Mouse (Mus musculus): Measurements from ENCODE around the gene Stat6. TPM values are rescaled to one million over a fixed set of nuclear protein-coding genes. Genes with fewer than 3 reads are reported as not detected.

Gene Stat6
- polyA plus RNA-seq (2015; fragmentation: Nextera tagmentation; extraction: Ambion mirVana), result 3.8 and 4.3 TPM in 2 replicates

DNA sequence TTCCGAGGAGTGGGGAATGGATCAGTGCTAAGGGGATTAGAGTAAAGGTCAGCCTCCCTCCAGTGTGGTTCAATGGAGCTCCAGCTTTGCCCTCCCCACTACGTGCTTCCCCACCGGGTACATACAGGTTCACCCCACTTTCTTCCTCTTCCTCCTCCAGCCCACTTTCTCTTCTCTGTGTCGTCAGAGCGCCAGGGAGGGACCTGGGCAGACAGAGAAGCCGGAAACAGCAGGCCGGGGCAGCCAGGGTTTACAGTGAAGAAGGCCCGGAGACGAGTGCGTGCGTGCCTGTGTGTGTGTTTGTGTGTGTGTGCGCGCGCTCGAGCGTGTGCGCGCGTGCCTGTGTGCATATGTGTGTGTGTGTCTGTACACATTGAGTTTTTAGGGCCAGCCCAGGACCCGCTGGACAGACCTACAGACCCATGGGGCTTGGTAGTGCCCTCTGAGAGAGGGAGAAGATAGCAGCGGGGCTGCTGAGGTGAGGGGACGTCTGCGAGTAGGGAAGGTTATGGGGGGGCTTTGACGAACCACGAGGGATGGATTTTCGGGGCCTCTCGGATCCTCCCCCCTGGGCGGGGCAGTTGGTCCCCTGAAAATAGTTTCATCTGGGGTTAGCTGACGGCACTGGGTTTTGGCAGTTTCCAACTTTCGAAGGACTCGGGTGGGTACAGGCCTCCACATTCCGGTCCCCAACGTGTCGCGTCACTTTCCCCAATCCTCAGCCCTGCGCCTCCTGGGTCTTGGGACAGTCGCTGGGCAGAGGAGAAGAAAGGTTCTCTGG is at the start of gene Stat6:
Gene Stat6 (plus strand): TSS at position 215 of the 781 bp plus-strand sequence.
- ATAC-seq, result peak; percentile 63
- H3K9ac ChIP-seq (replicated peaks), result peak within 1 kb of the TSS; percentile 41
- H3K4me1 ChIP-seq (replicated peaks), result peaks cover 24% of the 10 kb centered on the region
- H3K4me3 ChIP-seq (replicated peaks), result peak within 1 kb of the TSS; percentile 33
- H3K9me3 ChIP-seq, result no peaks in the 10 kb centered on the region
- H3K36me3 ChIP-seq, result no peaks in the 10 kb centered on the region
- peaks cover 48% of the 10 kb centered on the region for H3K27me3 ChIP-seq
- H3K4me2 ChIP-seq (replicated peaks), result peak within 1 kb of the TSS; percentile 54
- WGBS, result 4% methylated on average over 37 of the region's 37 CpGs
- no peak within 1 kb of the TSS for H3K27ac ChIP-seq

DNA sequence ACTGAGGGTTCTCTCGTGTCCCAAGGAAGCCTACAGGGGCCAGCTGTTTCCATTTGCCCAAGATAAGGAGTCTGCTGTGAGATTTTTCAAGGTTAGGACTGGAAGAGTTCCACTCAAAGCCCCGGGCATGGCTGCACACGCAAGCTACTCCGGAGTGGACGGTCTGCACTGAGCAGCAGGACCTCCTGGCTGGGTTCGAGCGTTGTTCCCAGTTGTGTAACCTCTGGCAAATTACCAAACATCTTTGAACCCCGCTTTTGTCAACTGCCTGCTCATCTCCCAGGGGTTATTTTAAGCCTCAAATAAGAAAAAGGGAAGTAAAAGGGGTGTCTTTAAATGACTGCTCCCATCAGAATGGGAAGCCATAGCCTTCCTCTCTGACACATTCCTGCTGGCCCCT is 48.4 kb upstream of the Stat6 start:
- peaks cover 83% of the 10 kb centered on the region for H3K36me3 ChIP-seq
- WGBS, result 95% methylated on average over 8 of the region's 8 CpGs
- no peak overlapping the region for H3K4me2 ChIP-seq (replicated peaks)
- H3K4me3 ChIP-seq (replicated peaks), result no peak overlapping the region
- no peak overlapping the region for H3K27ac ChIP-seq
- no peak overlapping the region for H3K9ac ChIP-seq (replicated peaks)
- ATAC-seq, result no peak
- H3K9me3 ChIP-seq, result no peaks in the 10 kb centered on the region
- H3K4me1 ChIP-seq (replicated peaks), result peaks cover 10% of the 10 kb centered on the region
- no peaks in the 10 kb centered on the region for H3K27me3 ChIP-seq

DNA sequence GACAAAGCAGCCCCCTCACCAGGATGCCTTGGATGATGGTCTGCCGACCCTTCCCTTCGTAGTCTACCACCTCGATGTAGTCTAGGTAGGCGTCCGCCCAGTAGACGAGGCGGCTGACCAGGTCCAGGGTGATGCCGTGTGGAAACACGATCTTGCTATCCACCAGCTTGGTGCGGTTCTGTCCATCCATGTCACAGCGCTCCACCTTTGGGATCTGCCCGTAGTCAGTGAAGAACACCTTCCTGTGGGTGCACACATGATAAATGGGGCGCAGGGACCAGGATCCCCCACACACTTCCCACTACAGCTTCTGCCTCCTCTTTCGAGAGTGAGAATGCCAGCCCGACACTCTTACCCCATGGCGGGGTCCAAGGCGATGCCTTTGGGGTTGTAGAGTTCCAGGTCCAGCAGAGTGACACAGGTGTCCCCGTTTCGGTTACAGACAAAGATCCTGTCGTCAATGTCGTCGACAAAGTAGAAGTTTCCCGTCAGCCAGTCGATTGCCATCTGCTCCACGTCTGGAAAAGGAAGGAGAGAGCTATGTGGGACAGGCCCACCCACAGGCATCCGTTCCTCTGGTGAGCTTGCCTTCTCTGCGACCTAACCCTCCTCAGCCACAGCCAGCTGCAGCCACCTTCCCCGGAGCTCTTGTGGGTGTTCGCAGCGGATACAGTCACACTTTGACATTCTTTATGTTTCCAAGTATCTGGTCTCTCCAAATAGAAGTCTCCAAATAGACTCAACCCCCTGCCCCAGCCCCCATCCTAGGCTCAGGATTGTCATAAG is 47.7 kb upstream of the Stat6 start:
- Histone ChIP-seq H3K27ac (no peak overlapping the region), H3K4me1 (replicated peaks) (peaks cover 10% of the 10 kb centered on the region), H3K9me3 (no peaks in the 10 kb centered on the region), H3K36me3 (peaks cover 83% of the 10 kb centered on the region), H3K4me3 (replicated peaks) (no peak overlapping the region), H3K27me3 (no peaks in the 10 kb centered on the region), H3K4me2 (replicated peaks) (no peak overlapping the region), H3K9ac (replicated peaks) (no peak overlapping the region)
- no peak for ATAC-seq
- 91% methylated on average over 30 of the region's 30 CpGs for WGBS

GRCm38 (mm10) chr10:127596321-127596941 is 46.4 kb upstream of the Stat6 start:
- peaks cover 10% of the 10 kb centered on the region for H3K4me1 ChIP-seq (replicated peaks)
- 54% methylated on average over 7 of the region's 7 CpGs for WGBS
- no peak overlapping the region for H3K4me2 ChIP-seq (replicated peaks)
- no peaks in the 10 kb centered on the region for H3K27me3 ChIP-seq
- ATAC-seq, result no peak
- H3K27ac ChIP-seq, result no peak overlapping the region
- H3K4me3 ChIP-seq (replicated peaks), result no peak overlapping the region
- no peaks in the 10 kb centered on the region for H3K9me3 ChIP-seq
- H3K36me3 ChIP-seq, result peaks cover 83% of the 10 kb centered on the region
- H3K9ac ChIP-seq (replicated peaks), result no peak overlapping the region

GRCm38 (mm10) chr10:127597311-127597901 is 45.4 kb upstream of the Stat6 start:
- 0 out of 2 replicates have a peak overlapping the region, but pooled peaks have one; percentile 16 for H3K27ac ChIP-seq
- 81% methylated on average over 5 of the region's 5 CpGs for WGBS
- ATAC-seq, result no peak
- no peaks in the 10 kb centered on the region for H3K9me3 ChIP-seq
- no peaks in the 10 kb centered on the region for H3K27me3 ChIP-seq
- H3K36me3 ChIP-seq, result peaks cover 83% of the 10 kb centered on the region
- no peak overlapping the region for H3K9ac ChIP-seq (replicated peaks)
- H3K4me1 ChIP-seq (replicated peaks), result peaks cover 10% of the 10 kb centered on the region
- H3K4me2 ChIP-seq (replicated peaks), result no peak overlapping the region
- no peak overlapping the region for H3K4me3 ChIP-seq (replicated peaks)

GRCm38 (mm10) chr10:127598607-127599006 is 44.2 kb upstream of the Stat6 start:
- Histone ChIP-seq H3K9me3 (no peaks in the 10 kb centered on the region), H3K9ac (replicated peaks) (no peak overlapping the region), H3K4me1 (replicated peaks) (peaks cover 10% of the 10 kb centered on the region), H3K36me3 (peaks cover 83% of the 10 kb centered on the region), H3K4me2 (replicated peaks) (no peak overlapping the region), H3K4me3 (replicated peaks) (no peak overlapping the region), H3K27ac (no peak overlapping the region), H3K27me3 (no peaks in the 10 kb centered on the region)
- WGBS, result 55% methylated on average over 8 of the region's 8 CpGs
- ATAC-seq, result no peak

GRCm38 (mm10) chr10:127599252-127599651 is 43.5 kb upstream of the Stat6 start:
- H3K36me3 ChIP-seq, result peaks cover 83% of the 10 kb centered on the region
- H3K9ac ChIP-seq (replicated peaks), result no peak overlapping the region
- no peak for ATAC-seq
- no peaks in the 10 kb centered on the region for H3K9me3 ChIP-seq
- no peak overlapping the region for H3K4me2 ChIP-seq (replicated peaks)
- peaks cover 10% of the 10 kb centered on the region for H3K4me1 ChIP-seq (replicated peaks)
- no peak overlapping the region for H3K4me3 ChIP-seq (replicated peaks)
- WGBS, result 90% methylated on average over 11 of the region's 11 CpGs
- H3K27ac ChIP-seq, result no peak overlapping the region
- H3K27me3 ChIP-seq, result no peaks in the 10 kb centered on the region

GRCm38 (mm10) chr10:127599779-127600541 is 42.8 kb upstream of the Stat6 start:
- no peak for ATAC-seq
- Histone ChIP-seq H3K9ac (replicated peaks) (no peak overlapping the region), H3K27me3 (no peaks in the 10 kb centered on the region), H3K4me2 (replicated peaks) (no peak overlapping the region), H3K9me3 (no peaks in the 10 kb centered on the region), H3K36me3 (peaks cover 83% of the 10 kb centered on the region), H3K4me1 (replicated peaks) (peaks cover 10% of the 10 kb centered on the region), H3K27ac (no peak overlapping the region), H3K4me3 (replicated peaks) (no peak overlapping the region)
- WGBS, result 72% methylated on average over 17 of the region's 17 CpGs

DNA sequence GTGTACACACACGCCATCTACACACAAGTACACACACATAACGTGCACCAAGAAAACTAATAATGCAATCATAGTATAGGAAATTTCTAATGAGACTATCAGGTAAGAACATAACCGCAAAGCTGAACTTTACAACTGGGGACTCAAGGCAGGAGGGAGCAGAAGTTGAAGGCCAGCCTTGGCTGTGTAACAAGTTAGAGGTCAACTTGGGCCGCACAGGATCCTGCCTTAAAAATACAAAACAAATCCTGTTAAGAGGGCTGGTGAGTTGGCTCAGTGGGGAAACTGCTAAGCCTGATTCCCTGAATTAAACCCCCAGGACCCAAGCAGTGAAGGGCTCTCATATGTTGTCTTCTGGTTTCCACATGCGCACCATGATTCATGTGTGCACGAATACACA is 40.6 kb upstream of the Stat6 start:
- H3K9ac ChIP-seq (replicated peaks), result no peak overlapping the region
- no peak overlapping the region for H3K4me2 ChIP-seq (replicated peaks)
- ATAC-seq, result no peak
- peaks cover 96% of the 10 kb centered on the region for H3K36me3 ChIP-seq
- no peak overlapping the region for H3K4me3 ChIP-seq (replicated peaks)
- H3K27me3 ChIP-seq, result no peaks in the 10 kb centered on the region
- H3K9me3 ChIP-seq, result no peaks in the 10 kb centered on the region
- no peaks in the 10 kb centered on the region for H3K4me1 ChIP-seq (replicated peaks)
- 93% methylated on average over 6 of the region's 6 CpGs for WGBS
- no peak overlapping the region for H3K27ac ChIP-seq

GRCm38 (mm10) chr10:127603437-127604371 is 39.1 kb upstream of the Stat6 start:
- Histone ChIP-seq H3K4me3 (replicated peaks) (no peak overlapping the region), H3K9ac (replicated peaks) (no peak overlapping the region), H3K4me1 (replicated peaks) (no peaks in the 10 kb centered on the region), H3K9me3 (no peaks in the 10 kb centered on the region), H3K4me2 (replicated peaks) (no peak overlapping the region), H3K27me3 (no peaks in the 10 kb centered on the region), H3K36me3 (peaks cover 99% of the 10 kb centered on the region), H3K27ac (no peak overlapping the region)
- WGBS, result 85% methylated on average over 13 of the region's 13 CpGs
- no peak for ATAC-seq

Data from midbrain, embryonic 13.5 days (tissue).